Mouse (Mus musculus) forebrain, embryonic 12.5 days (tissue): ENCODE measurements around the gene Rhof. TPM values are rescaled to one million over a fixed set of nuclear protein-coding genes. Genes with fewer than 3 reads are reported as not detected.

ENCODE experiments used
- ATAC-seq: fragments of 200-750 bp; cut with Nextera tagmentation; 2 replicates; pipeline ENCODE4 v1.8.0; 2017; ENCODE audit warnings: moderate TSS enrichment; ENCODE audit not compliant: low FRiP score
- H3K27ac ChIP-seq: fragments of 300-500 bp; sonication (generic); 2 replicates; pipeline ENCODE4 v1.5.1; 2016; ENCODE audit warnings: mild to moderate bottlenecking
- H3K27me3 ChIP-seq: fragments of 300-500 bp; sonication (generic); 2 replicates; pipeline ENCODE4 v1.6.1; 2016; ENCODE audit warnings: mild to moderate bottlenecking
- H3K36me3 ChIP-seq: fragments of 300-500 bp; sonication (generic); replicated peaks from 2 replicates; pipeline ENCODE4 v1.6.1; 2016; ENCODE audit warnings: mild to moderate bottlenecking
- H3K4me1 ChIP-seq: fragments of 300-500 bp; sonication (generic); 2 replicates; pipeline ENCODE4 v1.6.1; 2016
- H3K4me2 ChIP-seq: fragments of 300-500 bp; sonication (generic); 2 replicates; pipeline ENCODE4 v1.6.1; 2016; ENCODE audit warnings: mild to moderate bottlenecking, moderate library complexity
- H3K4me3 ChIP-seq: fragments of 300-500 bp; sonication (generic); replicated peaks from 2 replicates; pipeline ENCODE4 v1.5.1; 2016; ENCODE audit warnings: mild to moderate bottlenecking
- H3K9ac ChIP-seq: fragments of 300-500 bp; sonication (generic); 2 replicates; pipeline ENCODE4 v1.6.1; 2016; ENCODE audit warnings: mild to moderate bottlenecking
- H3K9me3 ChIP-seq: fragments of 300-500 bp; sonication (generic); 2 replicates; pipeline ENCODE4 v1.6.1; 2016
- WGBS: fragments of 180-500 bp; shearing (Covaris S2); methylation state at CpG from one replicate; pipeline ENCODE4 v1.1.7; 2016; 5-methylcytosine and 5-hydroxymethylcytosine counted together
- polyA plus RNA-seq: library from polyadenylated mRNA; unstranded; fragments of >200 nt; fragmentation: Nextera tagmentation; extraction: Ambion mirVana; gene quantifications from 2 replicates; pipeline ENCODE4 v1.2.1, GENCODE M21; 2016

The Rhof gene
- polyA plus RNA-seq, 1 experiment from 2014 or later, result 2.8 TPM

DNA sequence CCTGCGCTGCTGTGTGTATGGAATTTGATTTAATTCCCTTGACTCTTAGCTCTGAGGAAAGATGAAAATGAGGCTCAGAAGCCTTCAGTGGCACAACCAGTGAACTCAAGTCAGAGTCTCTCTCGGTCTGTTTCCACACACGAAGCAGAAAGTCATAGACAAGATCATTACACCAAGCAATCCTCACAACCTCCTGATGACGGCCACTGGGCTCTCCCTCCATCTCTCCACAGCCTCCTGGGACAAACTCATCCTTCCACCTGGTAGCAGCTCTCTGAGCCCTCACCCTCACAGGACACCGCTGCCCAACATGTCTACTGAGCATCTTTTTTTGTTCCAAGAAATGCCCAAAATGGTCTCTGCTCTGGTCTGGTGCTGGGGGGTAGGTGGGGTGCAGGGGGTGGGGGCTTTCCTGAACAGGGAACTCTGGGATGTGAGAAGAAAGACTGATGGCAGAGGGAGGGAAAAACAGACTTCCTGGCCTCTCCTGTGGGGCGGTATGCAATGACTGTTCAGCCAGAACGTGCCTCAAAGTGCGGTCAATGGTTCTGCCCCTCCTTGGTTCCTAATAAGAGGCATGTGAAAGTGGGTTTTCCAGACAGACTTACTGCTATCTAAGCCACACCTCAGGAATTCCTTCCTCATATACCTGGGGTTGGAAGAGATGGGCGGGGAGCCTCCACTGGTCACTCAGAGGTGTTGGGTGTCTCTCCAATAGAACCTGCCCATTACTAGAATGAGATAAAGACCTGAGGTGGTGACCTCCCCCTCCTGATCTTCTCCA is 2.3 kb downstream of the Rhof start:
- H3K9me3 ChIP-seq, result no peaks in the 10 kb centered on the region
- peaks cover 7% of the 10 kb centered on the region; the same call in 1 of the 2 replicates for H3K27me3 ChIP-seq
- WGBS, result 94% methylated on average over 9 of the region's 9 CpGs
- peaks cover 42% of the 10 kb centered on the region for H3K4me1 ChIP-seq
- H3K4me2 ChIP-seq, result no peak overlapping the region
- no peak for ATAC-seq
- no peak overlapping the region for H3K4me3 ChIP-seq
- H3K36me3 ChIP-seq, result peaks cover 50% of the 10 kb centered on the region
- no peak overlapping the region for H3K9ac ChIP-seq
- H3K27ac ChIP-seq, result no peak overlapping the region

DNA sequence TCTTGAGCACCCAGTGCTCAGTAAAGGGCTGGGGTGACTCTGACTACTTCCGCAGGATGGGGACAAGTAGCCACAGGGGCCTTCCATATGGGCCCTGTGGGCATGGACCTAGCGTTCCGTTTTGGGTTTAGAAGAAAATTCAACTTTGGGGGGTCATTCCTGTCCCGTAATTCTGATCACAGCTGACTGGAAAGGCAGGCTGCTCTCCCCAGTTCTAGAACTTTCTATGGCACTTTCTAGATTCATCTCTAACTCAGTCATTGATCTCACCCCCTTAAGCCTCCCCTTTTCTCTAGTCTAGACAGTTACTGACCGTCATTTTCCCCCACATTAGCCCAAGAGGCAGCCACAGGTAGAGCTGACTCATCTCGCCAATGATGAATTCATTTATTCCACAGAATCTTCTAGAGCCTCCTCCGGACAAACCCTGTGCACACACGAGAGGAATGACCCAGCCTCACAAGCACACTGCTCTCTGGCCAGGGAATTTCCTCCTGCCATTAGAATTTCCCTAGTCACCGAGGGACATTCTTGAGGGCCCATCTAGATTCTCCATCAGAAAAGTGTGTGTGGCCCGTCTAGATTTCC is 3.2 kb downstream of the Rhof start:
- 86% methylated on average over 10 of the region's 10 CpGs for WGBS
- Histone ChIP-seq H3K4me2 (no peak overlapping the region), H3K4me1 (peaks cover 32% of the 10 kb centered on the region), H3K27ac (no peak overlapping the region), H3K9me3 (no peaks in the 10 kb centered on the region), H3K4me3 (no peak overlapping the region), H3K9ac (no peak overlapping the region), H3K27me3 (peaks cover 7% of the 10 kb centered on the region; the same call in 1 of the 2 replicates), H3K36me3 (peaks cover 45% of the 10 kb centered on the region)
- ATAC-seq, result no peak

DNA sequence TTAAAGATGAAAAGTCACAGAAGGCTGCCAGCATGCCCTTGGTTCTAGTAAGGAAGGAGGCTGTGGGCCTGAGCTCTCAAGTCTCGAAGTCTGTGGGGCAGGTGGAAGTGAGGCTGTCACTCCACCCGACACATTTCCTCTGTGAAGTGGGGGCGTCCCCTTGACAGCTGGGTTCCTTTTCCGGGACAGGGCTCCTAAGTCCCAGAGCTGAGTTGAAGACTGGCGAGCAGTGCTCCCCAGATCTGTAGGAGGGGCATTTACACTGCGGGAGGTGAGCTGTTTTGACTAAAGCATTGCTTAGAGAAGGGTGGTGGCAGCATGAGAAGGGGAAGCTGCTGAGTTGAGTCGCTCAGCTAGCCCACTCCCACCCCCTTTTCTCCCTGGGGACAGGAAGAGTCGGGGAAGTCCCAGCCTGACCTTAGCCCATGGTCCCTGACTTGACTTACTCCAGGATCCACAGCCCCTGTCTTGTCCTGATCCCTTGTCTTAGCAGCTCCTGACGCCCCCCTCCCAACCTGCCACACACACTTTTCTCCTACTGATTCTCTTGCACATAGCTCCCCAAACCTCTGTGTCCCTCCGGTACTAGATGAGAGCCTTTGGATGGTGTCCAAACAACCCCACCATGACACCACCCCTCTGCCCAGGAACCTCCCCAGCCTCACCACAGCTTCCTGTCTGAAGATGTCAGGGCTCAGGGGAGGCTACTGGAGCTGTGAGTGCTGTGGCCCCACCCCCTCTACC is 3.9 kb downstream of the Rhof start:
- ATAC-seq, result no peak
- Histone ChIP-seq H3K4me3 (no peak overlapping the region), H3K9ac (no peak overlapping the region), H3K27me3 (peaks cover 7% of the 10 kb centered on the region; the same call in 1 of the 2 replicates), H3K9me3 (no peaks in the 10 kb centered on the region), H3K4me2 (no peak overlapping the region), H3K36me3 (peaks cover 45% of the 10 kb centered on the region), H3K4me1 (peaks cover 26% of the 10 kb centered on the region), H3K27ac (no peak overlapping the region)
- 67% methylated on average over 10 of the region's 10 CpGs for WGBS

DNA sequence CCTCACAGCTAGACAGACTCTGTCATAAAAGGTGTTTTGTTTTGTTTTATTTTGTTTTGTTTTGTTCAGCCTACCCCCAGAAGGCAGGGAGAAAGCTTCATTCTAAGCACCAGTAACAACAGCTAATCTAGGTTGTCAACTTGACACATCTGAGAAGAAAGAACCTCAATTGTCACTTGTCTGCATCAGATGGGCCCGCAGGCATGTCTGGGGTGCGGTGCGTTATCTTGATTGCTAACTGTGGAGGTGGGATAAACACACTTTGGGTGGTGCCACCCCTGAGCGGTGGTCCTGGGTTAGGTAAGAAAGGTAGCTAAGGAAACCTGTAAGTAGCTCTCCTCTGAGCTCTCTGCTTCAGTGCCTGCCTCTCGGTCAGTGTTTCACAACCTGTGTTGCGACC is 5.5 kb downstream of the Rhof start:
- peaks cover 56% of the 10 kb centered on the region for H3K36me3 ChIP-seq
- H3K27ac ChIP-seq, result no peak overlapping the region
- no peak for ATAC-seq
- H3K4me2 ChIP-seq, result no peak overlapping the region
- H3K9me3 ChIP-seq, result no peaks in the 10 kb centered on the region
- peaks cover 7% of the 10 kb centered on the region; the same call in 1 of the 2 replicates for H3K27me3 ChIP-seq
- 81% methylated on average over 6 of the region's 6 CpGs for WGBS
- no peak overlapping the region for H3K9ac ChIP-seq
- H3K4me3 ChIP-seq, result no peak overlapping the region
- H3K4me1 ChIP-seq, result peaks cover 10% of the 10 kb centered on the region

DNA sequence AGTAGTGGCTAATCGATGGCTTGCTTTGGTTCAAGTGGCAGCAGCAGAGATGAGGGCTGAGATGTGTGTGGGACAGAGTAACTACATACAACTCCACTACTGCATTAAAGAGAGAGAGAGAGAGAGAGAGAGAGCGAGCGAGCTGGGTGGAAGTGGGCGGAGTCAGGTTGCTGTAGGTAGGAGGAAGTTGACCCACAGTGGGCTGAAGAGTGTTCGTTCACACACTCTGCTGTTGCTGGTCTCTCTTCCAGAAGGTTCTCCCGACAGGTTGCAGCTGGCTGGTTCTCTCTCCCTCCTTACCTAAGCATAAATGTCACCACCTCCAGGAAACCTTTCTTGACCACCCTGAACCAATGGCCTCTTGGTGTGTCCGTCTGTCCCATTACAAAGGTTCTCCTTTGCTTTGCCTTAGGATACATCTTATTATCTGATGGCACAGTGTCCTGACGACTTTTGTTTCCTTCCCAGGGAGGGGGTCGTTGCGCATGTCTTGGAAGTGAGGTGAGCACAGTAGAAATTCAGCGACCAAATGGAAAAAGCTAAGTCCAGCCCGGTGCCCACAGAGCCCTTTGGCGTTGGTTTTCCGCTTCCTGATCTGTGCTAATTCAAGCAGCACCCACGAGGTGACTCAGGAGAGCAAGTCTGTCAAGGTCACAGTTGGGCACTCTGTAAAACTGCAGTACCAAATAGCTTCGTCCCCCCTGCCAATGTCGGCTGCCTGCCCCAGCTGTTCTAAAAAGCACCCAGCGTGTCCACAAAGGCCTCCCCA is 6.7 kb downstream of the Rhof start:
- WGBS, result 90% methylated on average over 18 of the region's 18 CpGs
- H3K4me1 ChIP-seq, result peaks cover 2% of the 10 kb centered on the region; the same call in 1 of the 2 replicates
- no peaks in the 10 kb centered on the region for H3K9me3 ChIP-seq
- no peaks in the 10 kb centered on the region for H3K27me3 ChIP-seq
- no peak for ATAC-seq
- H3K27ac ChIP-seq, result no peak overlapping the region
- H3K36me3 ChIP-seq, result peaks cover 50% of the 10 kb centered on the region
- no peak overlapping the region for H3K4me2 ChIP-seq
- H3K4me3 ChIP-seq, result no peak overlapping the region
- H3K9ac ChIP-seq, result no peak overlapping the region

DNA sequence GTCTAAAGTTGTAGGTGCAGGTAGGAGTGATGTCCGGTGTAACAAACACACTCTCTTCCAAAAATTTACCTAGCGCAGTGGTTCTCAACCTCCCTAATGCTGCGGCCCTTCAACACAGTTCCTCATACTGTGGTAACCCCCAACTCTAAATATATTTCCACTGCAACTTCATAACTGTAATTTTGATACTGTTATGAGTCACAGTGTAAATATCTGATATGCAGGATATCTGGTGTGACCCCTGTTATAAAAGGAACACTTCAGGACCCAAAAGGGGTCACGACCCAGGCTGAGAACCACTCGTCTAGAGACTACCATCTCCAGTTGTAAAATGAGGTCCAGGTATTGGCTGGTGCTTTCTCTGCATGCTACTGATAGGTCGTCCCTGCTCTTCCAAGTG is 7.4 kb downstream of the Rhof start:
- ATAC-seq, result no peak
- Histone ChIP-seq H3K9me3 (no peaks in the 10 kb centered on the region), H3K27ac (no peak overlapping the region), H3K36me3 (peaks cover 44% of the 10 kb centered on the region), H3K9ac (no peak overlapping the region), H3K4me1 (peaks cover 6% of the 10 kb centered on the region; the same call in 1 of the 2 replicates), H3K27me3 (no peaks in the 10 kb centered on the region), H3K4me2 (no peak overlapping the region), H3K4me3 (no peak overlapping the region)
- 85% methylated on average over 6 of the region's 6 CpGs for WGBS

DNA sequence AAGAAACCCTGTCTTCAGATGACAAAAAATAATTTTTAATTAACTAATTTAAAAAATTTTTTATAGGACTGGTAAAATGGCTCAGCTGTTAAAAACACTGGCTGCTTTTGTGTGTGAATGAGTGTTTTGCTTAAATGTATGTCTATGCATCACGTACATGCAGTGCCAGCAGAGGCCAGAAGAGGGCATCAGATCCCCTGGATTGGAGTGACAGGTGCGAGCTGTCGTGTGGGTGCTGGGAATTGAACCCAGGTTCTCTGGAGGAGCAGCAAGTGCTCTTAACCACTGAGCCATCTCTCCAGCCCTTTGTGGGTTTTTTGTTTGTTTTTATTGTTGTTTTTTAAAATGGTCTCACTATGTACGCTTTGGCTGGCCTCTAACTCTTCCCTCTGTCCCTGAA is 10.3 kb downstream of the Rhof start:
- whole genome bisulfite sequencing, result 91% methylated on average over 4 of the region's 4 CpGs
- no peak overlapping the region for H3K9ac ChIP-seq

DNA sequence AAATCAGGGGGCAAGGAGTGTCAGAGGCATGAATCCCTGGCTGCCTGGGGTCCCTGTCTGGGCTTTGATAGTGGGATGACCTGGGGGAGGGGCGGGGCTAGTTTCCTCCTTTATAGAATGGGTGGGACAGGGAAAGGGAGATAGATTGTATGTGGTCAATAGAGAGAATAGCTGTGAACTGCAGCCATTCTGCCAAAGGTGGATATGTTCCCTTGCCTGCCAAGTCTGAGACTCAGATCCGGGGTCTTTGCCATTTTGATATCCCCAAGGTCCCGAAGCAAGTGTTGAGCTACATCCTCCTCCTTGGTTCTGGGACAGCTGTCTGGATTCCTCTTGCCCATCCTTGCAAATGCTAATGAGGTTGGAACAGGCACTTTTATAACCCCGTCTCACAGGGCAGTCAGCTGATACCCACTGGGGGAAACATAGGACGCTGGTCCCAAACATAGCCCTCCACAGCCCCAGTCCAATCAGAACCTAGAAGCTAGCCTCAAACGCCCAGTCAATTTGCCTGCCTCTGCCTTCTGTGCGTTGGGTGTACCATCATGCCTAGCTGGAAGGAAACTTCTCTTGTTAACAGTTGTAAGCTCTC is 11.8 kb downstream of the Rhof start:
- WGBS, result 66% methylated on average over 7 of the region's 7 CpGs
- no peak overlapping the region for H3K4me3 ChIP-seq

More for the DNA sequence above, 10.3 kb downstream of the Rhof start:
- no peaks in the 10 kb centered on the region for H3K27me3 ChIP-seq
- H3K4me2 ChIP-seq, result no peak overlapping the region
- no peak for ATAC-seq
- H3K27ac ChIP-seq, result no peak overlapping the region
- peaks cover 27% of the 10 kb centered on the region for H3K36me3 ChIP-seq
- H3K9me3 ChIP-seq, result no peaks in the 10 kb centered on the region
- peaks cover 6% of the 10 kb centered on the region; the same call in 1 of the 2 replicates for H3K4me1 ChIP-seq
- no peak overlapping the region for H3K4me3 ChIP-seq

DNA sequence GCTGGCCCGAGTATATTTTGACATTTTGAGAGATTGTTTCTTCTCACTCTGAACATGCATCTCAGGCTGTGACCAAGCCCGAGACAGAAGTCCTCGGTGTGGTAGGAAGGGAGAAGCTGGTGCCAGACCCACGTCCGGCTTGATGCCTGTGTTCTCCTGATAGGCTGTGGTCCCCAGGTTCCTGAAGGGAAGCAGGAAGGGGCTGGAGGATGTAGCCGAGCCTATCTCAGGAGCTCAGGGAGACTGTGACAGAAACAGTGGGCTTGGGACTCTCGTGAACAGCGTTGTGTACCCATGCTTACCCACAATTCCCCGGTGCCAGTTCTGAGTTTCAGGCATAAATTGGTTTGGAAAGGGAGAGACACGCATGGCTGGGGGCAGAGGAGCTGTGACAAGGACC is 13.7 kb downstream of the Rhof start:
- ATAC-seq, result no peak
- no peak overlapping the region for H3K4me3 ChIP-seq
- peaks cover 12% of the 10 kb centered on the region; the same call in 1 of the 2 replicates for H3K4me1 ChIP-seq
- H3K27me3 ChIP-seq, result no peaks in the 10 kb centered on the region
- no peak overlapping the region for H3K27ac ChIP-seq
- H3K4me2 ChIP-seq, result no peak overlapping the region
- H3K36me3 ChIP-seq, result peaks cover 13% of the 10 kb centered on the region
- H3K9ac ChIP-seq, result no peak overlapping the region; the same call in 1 of the 2 replicates
- H3K9me3 ChIP-seq, result no peaks in the 10 kb centered on the region
- 80% methylated on average over 10 of the region's 10 CpGs for WGBS

More for the DNA sequence above, 11.8 kb downstream of the Rhof start:
- ATAC-seq, result no peak
- H3K9ac ChIP-seq, result 0 out of 2 replicates have a peak overlapping the region, but pooled peaks have one; percentile 12
- H3K4me1 ChIP-seq, result peaks cover 6% of the 10 kb centered on the region; the same call in 1 of the 2 replicates
- no peaks in the 10 kb centered on the region for H3K9me3 ChIP-seq
- no peaks in the 10 kb centered on the region for H3K27me3 ChIP-seq
- H3K36me3 ChIP-seq, result peaks cover 20% of the 10 kb centered on the region
- no peak overlapping the region for H3K4me2 ChIP-seq
- H3K27ac ChIP-seq, result no peak overlapping the region

DNA sequence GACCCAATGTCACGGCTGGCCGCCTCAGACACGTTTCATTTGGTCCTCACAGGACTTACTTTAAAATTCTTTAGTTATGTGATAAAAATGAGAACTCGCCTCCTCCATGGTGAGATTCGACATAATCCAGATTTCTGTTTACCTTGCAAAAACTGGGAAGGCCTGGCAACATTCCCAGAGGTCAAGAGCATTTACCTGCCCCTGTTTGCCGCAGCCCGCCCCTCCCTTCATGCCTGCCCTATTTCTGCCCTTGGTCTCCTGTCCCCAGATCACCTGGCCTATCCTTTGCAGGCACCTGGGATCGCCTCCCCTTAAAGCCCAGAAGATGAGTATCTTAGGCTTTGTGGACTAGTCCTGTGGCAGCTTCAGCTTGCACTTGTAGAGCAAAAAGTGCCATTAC is 14.7 kb downstream of the Rhof start:
- Histone ChIP-seq H3K9ac (no peak overlapping the region), H3K36me3 (peaks cover 4% of the 10 kb centered on the region; the same call in 1 of the 2 replicates), H3K4me3 (no peak overlapping the region), H3K9me3 (no peaks in the 10 kb centered on the region), H3K4me1 (peaks cover 12% of the 10 kb centered on the region; the same call in 1 of the 2 replicates), H3K27ac (no peak overlapping the region), H3K27me3 (no peaks in the 10 kb centered on the region), H3K4me2 (no peak overlapping the region)
- WGBS, result 87% methylated on average over 8 of the region's 8 CpGs
- ATAC-seq, result no peak

DNA sequence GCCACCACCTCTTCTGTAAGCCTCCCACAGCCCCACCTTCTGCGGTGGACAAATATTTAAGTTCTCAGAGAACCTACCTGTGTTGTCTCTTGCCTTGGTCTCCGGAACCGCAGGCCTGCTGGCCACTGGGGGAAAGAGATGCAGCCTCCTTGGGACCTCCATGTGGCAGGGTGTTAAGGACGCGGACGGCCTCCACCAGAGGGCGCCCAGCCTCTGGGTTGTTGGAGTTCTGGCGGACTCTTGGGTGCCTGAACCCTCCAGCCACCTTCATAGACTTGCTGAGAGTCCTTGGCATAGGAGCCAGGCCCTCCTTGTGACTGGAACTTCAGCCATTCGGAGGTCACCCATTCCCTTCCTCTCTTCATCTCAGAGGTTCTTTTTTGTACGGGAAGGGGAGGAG is 15.2 kb downstream of the Rhof start:
- H3K9me3 ChIP-seq, result no peaks in the 10 kb centered on the region
- no peak overlapping the region for H3K4me2 ChIP-seq
- WGBS, result 18% methylated on average over 10 of the region's 10 CpGs
- H3K27ac ChIP-seq, result no peak overlapping the region
- 0 out of 2 replicates have a peak, but pooled peaks have one; percentile 30 for ATAC-seq
- no peaks in the 10 kb centered on the region for H3K27me3 ChIP-seq
- H3K4me3 ChIP-seq, result no peak overlapping the region
- 0 out of 2 replicates have a peak, but pooled peaks cover under 1% of the 10 kb centered on the region for H3K36me3 ChIP-seq
- H3K9ac ChIP-seq, result no peak overlapping the region
- peaks cover 12% of the 10 kb centered on the region; the same call in 1 of the 2 replicates for H3K4me1 ChIP-seq
